Mouse (Mus musculus) adrenal gland, adult (tissue): ENCODE measurements around the gene Sumo1.

Experiments used
- DNase-seq, 2 experiments: peaks; one replicate each; pipeline ENCODE4 v3.0.0; 2022 to 2023; ENCODE audit warnings: low spot score in 1 of 2; ENCODE audit not compliant: inconsistent age in 2 of 2

Sumo1 gene

GRCm38 (mm10) chr1:59563581-59563980, 107.1 kb downstream of the Sumo1 start:
- no peak for DNase-seq

DNA sequence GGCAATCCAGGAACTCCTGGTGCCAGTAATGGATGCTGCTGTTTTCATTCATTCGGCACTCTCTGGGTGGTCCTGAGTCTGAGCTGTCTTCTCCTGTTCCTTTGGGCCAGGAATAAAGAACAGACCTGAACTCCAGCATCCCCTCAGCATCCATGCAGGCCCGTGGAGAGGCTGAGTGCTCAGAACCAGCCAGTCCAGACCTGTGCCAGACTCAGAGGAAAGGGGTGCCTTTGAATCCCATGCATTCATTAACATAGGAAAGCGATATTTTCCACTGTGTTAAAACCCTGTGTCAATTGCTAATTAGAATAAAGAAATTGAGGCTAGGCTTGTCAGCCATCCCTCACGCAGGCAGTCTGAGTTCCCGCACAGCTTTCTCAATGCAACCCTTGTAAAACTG, 116.9 kb downstream of the Sumo1 start:
- no peak for DNase-seq

DNA sequence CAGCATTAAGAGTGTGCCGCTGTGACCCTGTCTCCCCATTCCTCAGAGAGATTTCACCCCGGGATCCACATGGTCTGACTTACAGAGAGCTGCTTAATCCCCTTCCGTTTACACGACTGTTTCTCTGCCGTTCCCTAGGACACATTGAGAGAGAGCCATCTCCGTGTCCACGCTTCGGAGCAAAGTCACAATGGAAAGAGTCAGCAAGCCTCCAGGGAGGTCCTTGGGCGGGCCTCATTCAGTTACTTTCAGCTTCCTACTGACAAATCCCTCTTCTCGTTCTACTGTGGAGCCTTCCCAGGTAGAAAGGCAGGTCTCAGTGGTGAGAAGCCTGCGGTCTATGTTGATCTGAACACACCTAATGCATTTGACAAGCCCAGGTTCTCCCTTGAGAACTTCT, 119.6 kb downstream of the Sumo1 start:
- DNase-seq = no peak

GRCm38 (mm10) chr1:59550227-59550626, 120.4 kb downstream of the Sumo1 start:
- no peak for DNase-seq

GRCm38 (mm10) chr1:59549036-59549675, 121.5 kb downstream of the Sumo1 start:
- DNase-seq = no peak

DNA sequence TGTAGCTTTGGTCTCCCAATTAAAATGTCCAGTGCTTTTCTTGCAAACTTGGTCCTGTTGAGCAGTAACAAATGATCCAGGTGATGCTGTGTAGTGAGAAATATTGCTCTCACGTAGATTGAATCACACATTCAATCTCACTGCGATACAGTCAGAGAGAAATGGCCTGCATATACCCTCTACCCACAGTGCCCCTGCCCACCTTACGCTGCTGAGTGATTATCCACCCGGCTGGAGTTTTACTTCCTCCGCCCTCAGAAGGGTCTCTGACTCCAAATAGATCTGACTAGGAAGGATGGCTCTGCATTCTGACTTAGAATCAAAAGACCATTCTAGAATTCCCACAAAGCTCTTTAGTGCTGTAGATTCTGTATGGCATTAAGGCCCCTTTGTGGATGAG, 122.1 kb downstream of the Sumo1 start:
- no peak for DNase-seq

GRCm38 (mm10) chr1:59543911-59544310, 126.7 kb downstream of the Sumo1 start:
- DNase-seq = no peak

DNA sequence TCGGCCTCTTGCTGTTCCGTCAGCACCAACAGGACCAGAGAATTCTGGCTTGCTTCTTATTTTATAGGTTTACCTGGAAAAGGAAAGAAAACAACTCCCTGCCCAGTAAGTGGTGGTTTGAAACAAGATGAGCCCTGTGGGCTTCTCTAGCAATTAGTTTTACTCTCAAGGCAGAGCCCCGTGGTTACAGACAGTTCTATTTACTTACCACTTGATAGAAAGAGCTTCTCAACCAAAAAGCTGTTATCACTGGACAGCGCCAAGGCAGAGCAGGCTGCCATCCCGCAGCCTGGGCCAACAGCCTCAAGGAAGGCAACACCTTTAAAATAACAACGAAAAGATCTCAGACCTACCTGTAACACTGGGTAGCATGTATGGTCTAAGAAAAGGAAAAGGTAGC, 128.4 kb downstream of the Sumo1 start:
- DNase-seq = no peak

GRCm38 (mm10) chr1:59541271-59542020, 129.2 kb downstream of the Sumo1 start:
- DNase-seq = no peak

DNA sequence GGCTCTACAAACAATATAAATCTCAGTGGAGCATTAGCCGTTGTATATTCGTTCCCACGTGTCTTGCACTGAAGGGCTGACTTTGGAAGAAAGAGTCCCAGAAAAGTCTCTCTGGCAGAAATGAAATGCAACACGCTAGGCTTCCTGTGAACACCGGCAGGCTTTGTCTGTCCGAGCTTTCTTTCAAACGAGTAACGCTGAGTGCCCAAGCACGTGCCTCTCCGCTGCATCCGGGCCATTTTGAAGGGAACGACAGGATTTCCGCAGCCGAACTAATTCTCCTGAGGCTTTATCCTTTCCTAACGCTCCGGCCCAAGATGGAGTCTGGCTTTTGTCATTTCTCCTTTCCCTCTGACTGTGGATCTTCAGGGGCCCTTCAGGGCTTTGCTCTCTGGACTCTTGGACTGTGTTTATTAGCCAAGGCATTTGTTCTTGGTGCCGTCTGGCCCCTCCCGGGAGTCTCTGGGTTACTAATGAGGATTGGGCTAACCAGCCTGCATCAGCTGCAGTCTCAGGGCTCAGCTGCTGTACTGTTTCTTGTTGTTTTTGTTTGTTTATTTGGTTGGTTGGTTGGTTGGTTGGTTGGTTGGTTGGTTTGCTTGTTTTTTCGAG, 130.0 kb downstream of the Sumo1 start:
- no peak for DNase-seq

DNA sequence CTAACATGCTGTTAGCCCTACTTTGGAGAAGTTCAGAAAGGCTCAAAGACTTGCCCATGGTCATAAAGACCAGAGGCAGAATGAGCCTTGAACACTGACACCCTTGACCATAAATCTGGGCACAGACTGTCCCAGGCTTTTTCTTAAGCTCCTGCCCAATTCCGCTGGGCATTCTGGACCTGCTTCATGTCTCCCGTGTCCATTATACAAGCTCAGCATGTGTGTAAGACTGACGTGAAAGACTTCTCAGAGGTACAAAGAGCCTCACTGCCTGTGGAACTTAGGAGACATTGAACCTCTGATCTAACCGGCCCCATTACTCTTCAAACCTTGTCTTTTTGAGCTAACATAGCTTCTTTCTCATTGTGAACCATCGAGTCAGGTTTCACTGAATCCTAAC, 132.3 kb downstream of the Sumo1 start:
- no peak for DNase-seq
